Mouse (Mus musculus): Measurements from ENCODE around the gene Sh2d3c.

Gene Sh2d3c

GRCm38 (mm10) chr2:32756674-32757055 is 35.8 kb downstream of the Sh2d3c start:
- no peak for DNase-seq (ENCODE audit: low read depth, low spot score)

GRCm38 (mm10) chr2:32757056-32757845 is 36.4 kb downstream of the Sh2d3c start, which contains the start of gene Tor2a:
Tor2a (plus strand) TSS chr2:32757234.
- DNase-seq (ENCODE audit: low read depth, low spot score) = peak; percentile 99

- peak; percentile 46 for DNase-seq (ENCODE audit: low read depth, low spot score)
These were observed 37.6 kb downstream of the Sh2d3c start for GRCm38 (mm10) chr2:32758503-32758902.

- no peak for DNase-seq (ENCODE audit: low read depth, low spot score)
These were observed 38.1 kb downstream of the Sh2d3c start for GRCm38 (mm10) chr2:32759001-32759400.

GRCm38 (mm10) chr2:32761361-32761760 is 40.5 kb downstream of the Sh2d3c start:
- DNase-seq (ENCODE audit: low read depth, low spot score) = no peak

GRCm38 (mm10) chr2:32761859-32762258 is 41.0 kb downstream of the Sh2d3c start:
- DNase-seq (ENCODE audit: low read depth, low spot score) = peak; percentile 40

GRCm38 (mm10) chr2:32763353-32763752 is 42.5 kb downstream of the Sh2d3c start:
- DNase-seq (ENCODE audit: low read depth, low spot score) = no peak

GRCm38 (mm10) chr2:32767241-32767640 is 46.4 kb downstream of the Sh2d3c start:
- no peak for DNase-seq (ENCODE audit: low read depth, low spot score)

GRCm38 (mm10) chr2:32768661-32769285 is 47.9 kb downstream of the Sh2d3c start:
- no peak for DNase-seq (ENCODE audit: low read depth, low spot score)

- no peak for DNase-seq (ENCODE audit: low read depth, low spot score)
These were observed 48.7 kb downstream of the Sh2d3c start for GRCm38 (mm10) chr2:32769327-32770085.

- no peak for DNase-seq (ENCODE audit: low read depth, low spot score)
These were observed 51.0 kb downstream of the Sh2d3c start for GRCm38 (mm10) chr2:32771886-32772285.

- DNase-seq (ENCODE audit: low read depth, low spot score) = no peak
These were observed 51.9 kb downstream of the Sh2d3c start for GRCm38 (mm10) chr2:32772626-32773279.

- peak; percentile 100 for DNase-seq (ENCODE audit: low read depth, low spot score)
These were observed 54.7 kb downstream of the Sh2d3c start, which contains the start of the genes Ttc16 and Ptrh1 for GRCm38 (mm10) chr2:32775359-32776074. Ttc16 (minus strand) TSS chr2:32775633. Ptrh1 (plus strand) TSS chr2:32775786.

GRCm38 (mm10) chr2:32776192-32776591 is 55.3 kb downstream of the Sh2d3c start:
- peak; percentile 79 for DNase-seq (ENCODE audit: low read depth, low spot score)

GRCm38 (mm10) chr2:32778081-32778480 is 57.2 kb downstream of the Sh2d3c start:
- DNase-seq (ENCODE audit: low read depth, low spot score) = no peak

- peak; percentile 58 for DNase-seq (ENCODE audit: low read depth, low spot score)
These were observed 58.3 kb downstream of the Sh2d3c start for GRCm38 (mm10) chr2:32779131-32779530.

GRCm38 (mm10) chr2:32779714-32780113 is 58.9 kb downstream of the Sh2d3c start:
- DNase-seq (ENCODE audit: low read depth, low spot score) = no peak

GRCm38 (mm10) chr2:32781710-32782109 is 60.9 kb downstream of the Sh2d3c start:
- DNase-seq (ENCODE audit: low read depth, low spot score) = no peak

- no peak for DNase-seq (ENCODE audit: low read depth, low spot score)
These were observed 63.3 kb downstream of the Sh2d3c start, which contains the start of gene Cfap157 for GRCm38 (mm10) chr2:32784048-32784681. Cfap157 (minus strand) TSS chr2:32784428.

GRCm38 (mm10) chr2:32787176-32787575 is 66.3 kb downstream of the Sh2d3c start:
- peak; percentile 77 for DNase-seq (ENCODE audit: low read depth, low spot score)
